Mouse (Mus musculus) lung, adult 18-20 months (tissue): ENCODE measurements around the gene Ap1s3.

ENCODE experiments used
- DNase-seq, 2 experiments: peaks; one replicate each; pipeline ENCODE4 v3.0.0; 2022; ENCODE audit warnings: mixed read lengths in 2 of 2

Ap1s3 gene

GRCm38 (mm10) chr1:79589971-79590763 is 81.6 kb downstream of the Ap1s3 start:
- peak in 1 of 2 experiments; percentile 6 for DNase-seq

- DNase-seq, result no peak
These were observed 82.3 kb downstream of the Ap1s3 start for GRCm38 (mm10) chr1:79589424-79589823.

- peak; percentile 49 to 58 for DNase-seq
These were observed 90.6 kb downstream of the Ap1s3 start for GRCm38 (mm10) chr1:79581136-79581679.

- DNase-seq, result peak; percentile 24 to 48
These were observed 94.4 kb downstream of the Ap1s3 start for GRCm38 (mm10) chr1:79577357-79577756.

GRCm38 (mm10) chr1:79571912-79572311 is 99.9 kb downstream of the Ap1s3 start:
- no peak for DNase-seq

GRCm38 (mm10) chr1:79571126-79571525 is 100.6 kb downstream of the Ap1s3 start:
- DNase-seq, result no peak

- DNase-seq, result no peak
These were observed 110.6 kb downstream of the Ap1s3 start for GRCm38 (mm10) chr1:79561186-79561585.
